Mouse (Mus musculus) neural tube, embryonic 13.5 days (tissue): ENCODE measurements around the gene Sat2. TPM values are rescaled to one million over a fixed set of nuclear protein-coding genes. Genes with fewer than 3 reads are reported as not detected.
A peak's percentile ranks its signal among the peaks of the same experiment; 100 is the strongest.
"Not testable (repeated sequence)": the region's sequence is repeated elsewhere in the genome, so short reads cannot be mapped to it uniquely, and the experiment has no call there.

ENCODE experiments used
- ATAC-seq: fragments of 200-750 bp; cut with Nextera tagmentation; 2 replicates; pipeline ENCODE4 v1.8.0; 2017; ENCODE audit warnings: low read depth, mild to moderate bottlenecking, moderate TSS enrichment, moderate library complexity
- H3K27ac ChIP-seq: fragments of 300-500 bp; sonication (generic); replicated peaks from 2 replicates; pipeline ENCODE4 v1.5.1; 2015; ENCODE audit warnings: moderate library complexity, mild to moderate bottlenecking, inconsistent platforms
- H3K27me3 ChIP-seq: fragments of 300-500 bp; sonication (generic); 2 replicates; pipeline ENCODE4 v1.6.1; 2015; ENCODE audit warnings: mild to moderate bottlenecking, inconsistent platforms
- H3K36me3 ChIP-seq: fragments of 300-500 bp; sonication (generic); 2 replicates; pipeline ENCODE4 v1.6.1; 2015; ENCODE audit warnings: mild to moderate bottlenecking, inconsistent platforms
- H3K4me1 ChIP-seq: fragments of 300-500 bp; sonication (generic); replicated peaks from 2 replicates; pipeline ENCODE4 v1.6.1; 2015; ENCODE audit warnings: inconsistent platforms
- H3K4me2 ChIP-seq: fragments of 300-500 bp; sonication (generic); 2 replicates; pipeline ENCODE4 v1.6.1; 2015; ENCODE audit warnings: inconsistent platforms, mild to moderate bottlenecking, moderate library complexity
- H3K4me3 ChIP-seq: fragments of 300-500 bp; sonication (generic); 2 replicates; pipeline ENCODE4 v1.5.1; 2015; ENCODE audit warnings: mild to moderate bottlenecking, inconsistent platforms
- H3K9ac ChIP-seq: fragments of 300-500 bp; sonication (generic); 2 replicates; pipeline ENCODE4 v1.6.1; 2015; ENCODE audit warnings: moderate library complexity, mild to moderate bottlenecking, inconsistent platforms
- H3K9me3 ChIP-seq: fragments of 300-500 bp; sonication (generic); 2 replicates; pipeline ENCODE4 v1.6.1; 2016; ENCODE audit warnings: inconsistent platforms
- WGBS: fragments of 180-500 bp; shearing (Covaris S2); methylation state at CpG from one replicate; pipeline ENCODE4 v1.1.7; 2015; 5-methylcytosine and 5-hydroxymethylcytosine counted together
- polyA plus RNA-seq: library from polyadenylated mRNA; unstranded; fragments of >200 nt; fragmentation: Nextera tagmentation; extraction: Ambion mirVana; gene quantifications from 2 replicates; pipeline ENCODE4 v1.2.1, GENCODE M21; 2015

Gene Sat2
- polyA plus RNA-seq, 1 experiment from 2014 or later, result 27.5 TPM

- Histone ChIP-seq H3K4me1 (peaks cover 42% of the 10 kb centered on the region), H3K36me3 (peaks cover 17% of the 10 kb centered on the region), H3K4me2 (peak overlapping the region; percentile 99), H3K9ac (peak overlapping the region; percentile 89), H3K27ac (peak overlapping the region; percentile 70; the same call in 1 of the 2 replicates), H3K9me3 (no peaks in the 10 kb centered on the region), H3K4me3 (peak overlapping the region; percentile 71), H3K27me3 (peaks cover 5% of the 10 kb centered on the region; the same call in 1 of the 2 replicates)
- ATAC-seq, result no peak
- WGBS, result 37% methylated on average over 3 of the region's 3 CpGs
Observed at GRCm38 (mm10) chr11:69604347-69604746, 17.5 kb upstream of the Sat2 start.

GRCm38 (mm10) chr11:69604795-69605664 is 16.8 kb upstream of the Sat2 start:
- Histone ChIP-seq H3K9me3 (no peaks in the 10 kb centered on the region), H3K9ac (peak overlapping the region; percentile 89), H3K4me3 (peak overlapping the region; percentile 71), H3K36me3 (peaks cover 17% of the 10 kb centered on the region), H3K4me1 (peaks cover 35% of the 10 kb centered on the region), H3K27me3 (peaks cover 5% of the 10 kb centered on the region; the same call in 1 of the 2 replicates), H3K4me2 (peak overlapping the region; percentile 99), H3K27ac (peak overlapping the region; percentile 70)
- WGBS, result under 1% methylated on average over 67 of the region's 73 CpGs
- ATAC-seq, result peak; percentile 52

- peak; percentile 89 for ATAC-seq
- 2% methylated on average over 29 of the region's 32 CpGs for WGBS
- peak within 1 kb of the TSS; percentile 89 for H3K9ac ChIP-seq
- peaks cover 26% of the 10 kb centered on the region for H3K4me1 ChIP-seq
- H3K36me3 ChIP-seq, result peaks cover 15% of the 10 kb centered on the region
- no peaks in the 10 kb centered on the region for H3K9me3 ChIP-seq
- peak within 1 kb of the TSS; percentile 71 for H3K4me3 ChIP-seq
- peak within 1 kb of the TSS; percentile 99 for H3K4me2 ChIP-seq
- H3K27me3 ChIP-seq, result peaks cover 5% of the 10 kb centered on the region; the same call in 1 of the 2 replicates
- peak within 1 kb of the TSS; percentile 70 for H3K27ac ChIP-seq
Observed at GRCm38 (mm10) chr11:69605726-69606490, 15.9 kb upstream of the Sat2 start, which contains the start of gene Atp1b2. TSS of gene Atp1b2 (minus strand) at chr11:69605942.

GRCm38 (mm10) chr11:69606491-69606795 is 15.4 kb upstream of the Sat2 start:
- ATAC-seq, result no peak
- H3K9ac ChIP-seq, result no peak overlapping the region
- 63% methylated on average over 2 of the region's 2 CpGs for whole genome bisulfite sequencing
- H3K9me3 ChIP-seq, result no peaks in the 10 kb centered on the region
- H3K4me2 ChIP-seq, result peak overlapping the region; percentile 99
- peaks cover 13% of the 10 kb centered on the region for H3K36me3 ChIP-seq
- H3K4me1 ChIP-seq, result peaks cover 26% of the 10 kb centered on the region
- peaks cover 5% of the 10 kb centered on the region; the same call in 1 of the 2 replicates for H3K27me3 ChIP-seq
- no peak overlapping the region for H3K27ac ChIP-seq
- peak overlapping the region; percentile 71; the same call in 1 of the 2 replicates for H3K4me3 ChIP-seq

GRCm38 (mm10) chr11:69606832-69607231 is 15.0 kb upstream of the Sat2 start:
- peaks cover 22% of the 10 kb centered on the region for H3K4me1 ChIP-seq
- H3K27me3 ChIP-seq, result peaks cover 5% of the 10 kb centered on the region; the same call in 1 of the 2 replicates
- no peak overlapping the region for H3K4me2 ChIP-seq
- no peak for ATAC-seq
- no peaks in the 10 kb centered on the region for H3K9me3 ChIP-seq
- H3K27ac ChIP-seq, result no peak overlapping the region
- WGBS, result 77% methylated on average over 2 of the region's 2 CpGs
- H3K9ac ChIP-seq, result no peak overlapping the region
- H3K4me3 ChIP-seq, result no peak overlapping the region
- peaks cover 9% of the 10 kb centered on the region for H3K36me3 ChIP-seq

GRCm38 (mm10) chr11:69608525-69608924 is 13.3 kb upstream of the Sat2 start:
- 89% methylated on average over 3 of the region's 3 CpGs for whole genome bisulfite sequencing
- H3K27me3 ChIP-seq, result peaks cover 5% of the 10 kb centered on the region; the same call in 1 of the 2 replicates
- no peaks in the 10 kb centered on the region for H3K9me3 ChIP-seq
- H3K4me3 ChIP-seq, result no peak overlapping the region
- no peak overlapping the region for H3K9ac ChIP-seq
- H3K27ac ChIP-seq, result no peak overlapping the region
- H3K36me3 ChIP-seq, result no peaks in the 10 kb centered on the region
- no peak overlapping the region for H3K4me2 ChIP-seq
- ATAC-seq, result no peak
- peaks cover 20% of the 10 kb centered on the region for H3K4me1 ChIP-seq

GRCm38 (mm10) chr11:69609416-69609815 is 12.4 kb upstream of the Sat2 start:
- no peak overlapping the region for H3K27ac ChIP-seq
- no peaks in the 10 kb centered on the region for H3K36me3 ChIP-seq
- H3K9me3 ChIP-seq, result no peaks in the 10 kb centered on the region
- H3K4me1 ChIP-seq, result peaks cover 16% of the 10 kb centered on the region
- no peak overlapping the region for H3K9ac ChIP-seq
- 59% methylated on average over 7 of the region's 7 CpGs for WGBS
- H3K4me3 ChIP-seq, result no peak overlapping the region
- H3K27me3 ChIP-seq, result no peaks in the 10 kb centered on the region
- ATAC-seq, result no peak
- no peak overlapping the region for H3K4me2 ChIP-seq

- WGBS, result 63% methylated on average over 4 of the region's 4 CpGs
- H3K27ac ChIP-seq, result no peak overlapping the region
Observed at GRCm38 (mm10) chr11:69610899-69611298, 10.9 kb upstream of the Sat2 start.

GRCm38 (mm10) chr11:69613553-69614256 is 8.1 kb upstream of the Sat2 start:
- H3K4me3 ChIP-seq, result no peak overlapping the region
- peaks cover 12% of the 10 kb centered on the region; the same call in 1 of the 2 replicates for H3K27me3 ChIP-seq
- H3K36me3 ChIP-seq, result no peaks in the 10 kb centered on the region
- no peak overlapping the region for H3K27ac ChIP-seq
- ATAC-seq, result no peak
- no peaks in the 10 kb centered on the region for H3K9me3 ChIP-seq
- H3K4me1 ChIP-seq, result peaks cover 5% of the 10 kb centered on the region
- peak overlapping the region; percentile 32 for H3K4me2 ChIP-seq
- no peak overlapping the region for H3K9ac ChIP-seq
- 8% methylated on average over 19 of the region's 19 CpGs for WGBS

More at GRCm38 (mm10) chr11:69610899-69611298, 10.9 kb upstream of the Sat2 start:
- peaks cover 9% of the 10 kb centered on the region for H3K4me1 ChIP-seq
- ATAC-seq, result no peak
- H3K4me3 ChIP-seq, result no peak overlapping the region
- no peaks in the 10 kb centered on the region for H3K9me3 ChIP-seq
- H3K27me3 ChIP-seq, result peaks cover 8% of the 10 kb centered on the region; the same call in 1 of the 2 replicates
- no peak overlapping the region for H3K9ac ChIP-seq
- no peaks in the 10 kb centered on the region for H3K36me3 ChIP-seq
- H3K4me2 ChIP-seq, result no peak overlapping the region

- not testable (repeated sequence) for H3K9ac ChIP-seq, H3K4me3 ChIP-seq, H3K9me3 ChIP-seq, ATAC-seq, H3K4me1 ChIP-seq, H3K4me2 ChIP-seq, H3K27ac ChIP-seq, H3K36me3 ChIP-seq
- peaks cover 12% of the 10 kb centered on the region; the same call in 1 of the 2 replicates for H3K27me3 ChIP-seq
- 60% methylated on average over 11 of the region's 11 CpGs for WGBS
Observed at GRCm38 (mm10) chr11:69614257-69614588, 7.6 kb upstream of the Sat2 start.

- peaks cover 5% of the 10 kb centered on the region for H3K4me1 ChIP-seq
- H3K9me3 ChIP-seq, result no peaks in the 10 kb centered on the region
- H3K27ac ChIP-seq, result no peak overlapping the region
- ATAC-seq, result no peak
- no peaks in the 10 kb centered on the region for H3K36me3 ChIP-seq
- peak overlapping the region; percentile 47; the same call in 1 of the 2 replicates for H3K9ac ChIP-seq
- WGBS, result 54% methylated on average over 10 of the region's 10 CpGs
- no peak overlapping the region for H3K4me3 ChIP-seq
- H3K27me3 ChIP-seq, result peaks cover 12% of the 10 kb centered on the region; the same call in 1 of the 2 replicates
- H3K4me2 ChIP-seq, result no peak overlapping the region
Observed at GRCm38 (mm10) chr11:69616781-69617180, 5.0 kb upstream of the Sat2 start.
